Mouse (Mus musculus) forebrain, embryonic 10.5 days (tissue): ENCODE data around the gene Cast. TPM values are rescaled to one million over a fixed set of nuclear protein-coding genes. Genes with fewer than 3 reads are reported as not detected.

Source experiments
- DNase-seq: peaks from one replicate; pipeline ENCODE4 v3.0.0-alpha.2; 2017; ENCODE audit warnings: low spot score; ENCODE audit errors: extremely low spot score
- H3K27ac ChIP-seq: fragments of 300-500 bp; sonication (generic); 2 replicates; pipeline ENCODE4 v1.5.1; 2016; ENCODE audit warnings: mild to moderate bottlenecking
- H3K27me3 ChIP-seq: fragments of 300-500 bp; sonication (generic); 2 replicates; pipeline ENCODE4 v1.6.1; 2016; ENCODE audit warnings: mild to moderate bottlenecking; ENCODE audit not compliant: poor library complexity, severe bottlenecking
- H3K36me3 ChIP-seq: fragments of 300-500 bp; sonication (generic); replicated peaks from 2 replicates; pipeline ENCODE4 v1.6.1; 2016; ENCODE audit warnings: mild to moderate bottlenecking, moderate library complexity
- H3K4me1 ChIP-seq: fragments of 300-500 bp; sonication (generic); 2 replicates; pipeline ENCODE4 v1.6.1; 2016
- H3K4me3 ChIP-seq: fragments of 300-500 bp; sonication (generic); 2 replicates; pipeline ENCODE4 v1.5.1; 2016; ENCODE audit warnings: mild to moderate bottlenecking, moderate library complexity
- H3K9me3 ChIP-seq: fragments of 300-500 bp; sonication (generic); 2 replicates; pipeline ENCODE4 v1.6.1; 2016; ENCODE audit warnings: mild to moderate bottlenecking, moderate library complexity
- WGBS: fragments of 180-500 bp; shearing (Covaris S2); methylation state at CpG from one replicate; pipeline ENCODE4 v1.1.7; 2016; 5-methylcytosine and 5-hydroxymethylcytosine counted together
- polyA plus RNA-seq: library from polyadenylated mRNA; unstranded; fragments of >200 nt; fragmentation: Nextera tagmentation; extraction: Ambion mirVana; gene quantifications from 2 replicates; pipeline ENCODE4 v1.2.1, GENCODE M21; 2016

The Cast gene
- polyA plus RNA-seq: 14.1 and 17.1 TPM in 2 replicates

DNA sequence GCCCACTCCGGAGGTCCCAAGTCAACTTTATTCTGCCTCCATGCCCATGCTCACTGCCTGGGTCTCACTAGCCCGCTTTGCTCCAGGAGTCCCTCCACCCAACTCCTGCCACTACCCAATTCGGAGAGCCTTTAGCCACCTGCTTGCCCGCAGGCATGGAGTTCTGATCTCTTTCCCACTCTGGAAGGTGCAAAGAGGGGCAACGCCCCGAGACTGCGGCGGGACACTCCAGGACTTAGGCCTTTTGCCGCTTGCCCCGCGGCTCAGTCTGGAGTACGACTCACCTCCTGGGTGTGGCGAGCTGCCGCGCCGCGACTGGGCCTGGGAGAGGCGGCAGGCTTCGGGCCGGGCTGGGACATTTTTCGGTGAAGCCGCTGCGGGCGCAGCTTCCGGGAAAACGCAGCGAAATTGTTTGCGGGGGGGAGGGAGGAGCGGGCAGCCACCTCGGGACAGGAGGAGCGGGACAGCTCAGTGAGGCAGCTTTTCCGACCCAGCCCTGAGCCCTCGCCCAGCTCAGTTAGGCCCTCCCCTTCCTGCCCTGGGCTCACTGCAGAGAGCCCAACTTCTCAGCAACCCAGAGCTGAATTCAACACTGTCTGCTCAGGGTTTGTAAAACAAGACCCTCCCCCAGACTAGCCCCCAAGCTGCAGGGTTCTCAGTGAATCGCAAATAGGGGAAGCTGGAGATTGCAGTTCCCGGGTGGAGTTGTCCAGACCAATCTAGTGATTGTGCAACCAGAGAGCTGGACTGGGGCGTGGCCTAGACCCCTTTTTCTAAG is at the start of gene Cast:
TSS of gene Cast (minus strand) at position 659 of the 778 bp plus-strand sequence.
- H3K9me3 ChIP-seq: no peaks in the 10 kb centered on the region
- peaks cover 20% of the 10 kb centered on the region for H3K4me1 ChIP-seq
- H3K36me3 ChIP-seq: no peaks in the 10 kb centered on the region
- H3K4me3 ChIP-seq: peak within 1 kb of the TSS; percentile 75
- peak; percentile 64 for DNase-seq
- H3K27ac ChIP-seq: peak within 1 kb of the TSS; percentile 83
- 2% methylated on average over 36 of the region's 36 CpGs for WGBS
- peaks cover 19% of the 10 kb centered on the region for H3K27me3 ChIP-seq

DNA sequence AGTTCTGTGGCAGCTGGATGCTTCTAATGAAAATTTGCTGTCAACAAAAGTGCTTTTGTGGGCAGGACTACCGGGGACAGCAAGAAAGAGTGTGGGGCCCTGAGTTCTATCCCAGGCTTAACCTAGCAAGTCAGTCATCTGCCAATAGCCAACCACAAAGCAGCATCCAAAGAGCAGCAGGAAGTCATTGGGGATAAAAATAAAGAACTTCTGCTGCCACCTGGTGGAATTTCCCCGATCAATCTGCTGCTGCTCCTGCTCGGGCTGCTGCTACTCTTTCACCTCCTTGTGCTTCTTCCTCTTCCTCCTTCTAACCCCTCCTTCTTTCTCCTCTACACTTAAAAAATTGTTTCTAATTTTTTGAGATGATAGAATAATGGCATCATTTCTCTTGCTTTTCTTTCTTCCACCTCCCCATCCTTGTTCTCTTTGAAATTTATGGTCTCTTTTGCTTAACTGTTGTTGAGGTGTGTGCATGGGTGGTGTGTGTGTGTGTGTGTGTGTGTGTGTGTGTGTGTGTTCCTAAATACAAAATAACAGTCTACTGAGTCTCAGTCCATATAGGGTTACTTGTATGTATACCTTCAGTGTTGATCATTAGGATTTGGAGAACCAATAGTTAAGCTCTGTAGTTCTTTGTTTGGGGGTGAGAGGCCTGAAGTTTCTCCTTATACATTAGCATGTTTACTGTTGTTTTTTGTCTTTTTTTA is 45.9 kb upstream of the Cast start:
- DNase-seq: peak; percentile 36
- Histone ChIP-seq H3K4me3 (no peak overlapping the region), H3K36me3 (no peaks in the 10 kb centered on the region), H3K27me3 (no peaks in the 10 kb centered on the region), H3K4me1 (no peaks in the 10 kb centered on the region), H3K9me3 (no peaks in the 10 kb centered on the region), H3K27ac (no peak overlapping the region)
- WGBS: 11% methylated on average over 3 of the region's 3 CpGs

DNA sequence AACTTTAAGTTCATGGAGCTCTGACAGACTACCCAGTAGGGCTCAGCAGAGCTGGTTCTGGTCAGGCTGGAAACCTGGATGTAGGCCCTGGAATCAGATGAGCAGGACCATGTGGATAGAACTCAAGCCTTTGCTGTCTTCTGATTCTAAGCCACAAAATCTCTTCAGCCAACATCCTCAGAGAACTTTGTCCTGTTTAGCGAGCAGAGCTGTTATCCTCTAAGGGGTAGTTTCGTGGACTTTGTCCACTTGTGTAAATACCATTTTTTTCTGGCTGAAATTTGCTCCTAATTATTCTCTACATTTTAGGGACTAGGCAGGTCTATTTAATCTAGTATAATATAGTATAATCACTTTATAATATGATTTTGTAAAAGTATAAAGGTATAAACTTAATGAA is 42.2 kb upstream of the Cast start:
- no peak for DNase-seq
- no peak overlapping the region for H3K27ac ChIP-seq
- H3K27me3 ChIP-seq: no peaks in the 10 kb centered on the region
- H3K4me3 ChIP-seq: no peak overlapping the region
- 94% methylated on average over 2 of the region's 2 CpGs for WGBS
- no peaks in the 10 kb centered on the region for H3K9me3 ChIP-seq
- no peaks in the 10 kb centered on the region for H3K36me3 ChIP-seq
- H3K4me1 ChIP-seq: no peaks in the 10 kb centered on the region

DNA sequence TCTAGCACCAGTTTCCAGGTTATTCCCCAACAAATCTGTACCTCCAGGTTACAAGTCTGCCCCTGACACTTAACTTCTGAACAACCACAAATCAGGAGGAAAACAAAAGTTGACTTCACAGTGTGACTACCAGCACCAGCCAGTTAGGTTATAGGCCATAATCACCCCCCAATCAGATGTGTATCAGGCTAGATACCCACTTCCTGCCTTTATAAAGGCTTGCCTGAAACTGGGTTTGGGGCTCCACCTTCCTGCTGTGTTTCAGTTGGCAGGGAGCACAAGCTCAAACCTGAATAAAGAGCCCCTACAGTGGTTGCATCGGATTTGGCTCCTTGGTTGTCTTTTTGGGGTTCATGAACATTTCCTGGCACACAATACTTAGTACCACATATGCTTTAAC is 37.3 kb upstream of the Cast start:
- Histone ChIP-seq H3K4me3 (no peak overlapping the region), H3K36me3 (no peaks in the 10 kb centered on the region), H3K4me1 (no peaks in the 10 kb centered on the region), H3K27ac (no peak overlapping the region), H3K27me3 (no peaks in the 10 kb centered on the region), H3K9me3 (no peaks in the 10 kb centered on the region)
- WGBS: 76% methylated on average over 1 of the region's 1 CpGs
- no peak for DNase-seq

DNA sequence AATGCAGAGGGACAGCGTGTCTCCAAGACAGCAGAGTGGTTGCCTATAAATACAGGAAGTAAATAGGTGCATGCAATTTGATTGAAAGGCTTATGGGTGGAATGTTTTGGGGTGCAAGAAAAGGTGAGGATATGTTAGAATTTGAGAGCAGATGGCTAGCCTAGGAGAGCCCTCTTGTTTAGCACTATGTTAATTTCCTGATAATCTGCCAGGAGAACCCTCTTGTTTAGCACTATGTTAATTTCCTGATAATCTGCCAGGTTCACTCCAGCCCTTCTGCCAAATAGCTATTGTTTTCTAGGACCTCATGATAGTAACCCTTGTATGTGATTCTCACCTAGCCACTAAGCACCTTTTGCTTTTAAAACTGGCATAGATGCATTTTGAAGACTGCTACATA is 25.9 kb upstream of the Cast start:
- H3K9me3 ChIP-seq: no peaks in the 10 kb centered on the region
- DNase-seq: no peak
- 89% methylated on average over 1 of the region's 1 CpGs for WGBS
- H3K36me3 ChIP-seq: no peaks in the 10 kb centered on the region
- no peaks in the 10 kb centered on the region for H3K27me3 ChIP-seq
- H3K4me1 ChIP-seq: no peaks in the 10 kb centered on the region
- H3K4me3 ChIP-seq: no peak overlapping the region
- H3K27ac ChIP-seq: no peak overlapping the region

- no peak overlapping the region for H3K27ac ChIP-seq
- no peak overlapping the region for H3K4me3 ChIP-seq
- no peaks in the 10 kb centered on the region for H3K36me3 ChIP-seq
- no peak for DNase-seq
- H3K27me3 ChIP-seq: no peaks in the 10 kb centered on the region
- no peaks in the 10 kb centered on the region for H3K4me1 ChIP-seq
- 91% methylated on average over 3 of the region's 3 CpGs for WGBS
- no peaks in the 10 kb centered on the region for H3K9me3 ChIP-seq
Observed at GRCm38 (mm10) chr13:74822095-74822494, 13.5 kb upstream of the Cast start.

DNA sequence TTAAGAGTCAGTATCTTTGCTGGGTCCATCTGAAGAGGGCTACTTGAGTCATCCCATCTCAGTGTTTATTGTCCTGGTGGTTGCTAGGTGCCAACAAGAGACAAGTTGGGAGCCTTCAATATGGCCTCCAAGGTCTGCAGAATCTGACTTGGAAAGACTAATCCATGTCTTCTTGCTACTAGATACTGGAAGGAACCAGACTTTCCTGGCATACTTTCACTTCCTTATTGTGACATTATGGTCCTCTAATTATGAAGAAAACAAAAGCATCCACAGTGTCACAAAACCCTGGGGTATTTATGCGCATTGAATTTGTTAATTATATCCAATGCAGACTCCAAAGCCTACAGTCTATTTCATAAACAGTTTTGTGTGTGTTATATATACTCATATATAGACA is 7.1 kb upstream of the Cast start:
- 97% methylated on average over 1 of the region's 1 CpGs for WGBS
- Histone ChIP-seq H3K9me3 (no peaks in the 10 kb centered on the region), H3K36me3 (no peaks in the 10 kb centered on the region), H3K4me1 (no peaks in the 10 kb centered on the region), H3K27me3 (no peaks in the 10 kb centered on the region), H3K4me3 (no peak overlapping the region), H3K27ac (no peak overlapping the region)
- DNase-seq: no peak

- H3K27ac ChIP-seq: peak overlapping the region; percentile 83
- 1% methylated on average over 31 of the region's 31 CpGs for WGBS
- peak; percentile 58 for DNase-seq
Observed at GRCm38 (mm10) chr13:74807446-74808151, 1.0 kb downstream of the Cast start.

DNA sequence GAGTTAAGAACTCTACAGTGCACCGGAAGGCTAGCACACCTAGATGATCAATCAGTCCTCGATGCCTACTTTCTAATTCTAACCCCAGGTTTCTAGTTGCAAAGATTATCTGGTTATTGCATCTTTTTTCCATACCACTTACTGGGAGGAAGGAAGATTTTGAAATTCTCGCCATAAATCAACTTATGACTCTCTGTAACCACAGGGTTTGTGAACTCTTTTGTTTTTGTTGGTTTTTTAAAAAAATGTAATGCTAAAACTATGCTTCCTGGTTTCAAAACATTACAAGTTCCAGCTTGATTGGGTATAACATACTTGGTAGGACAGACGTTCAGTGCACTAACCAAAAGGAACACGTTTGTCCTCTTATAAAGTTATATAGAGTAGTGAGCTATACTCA is 1.7 kb downstream of the Cast start:
- Histone ChIP-seq H3K4me1 (peaks cover 20% of the 10 kb centered on the region), H3K36me3 (no peaks in the 10 kb centered on the region), H3K27me3 (peaks cover 19% of the 10 kb centered on the region), H3K27ac (no peak overlapping the region), H3K9me3 (no peaks in the 10 kb centered on the region), H3K4me3 (peak overlapping the region; percentile 75; the same call in 1 of the 2 replicates)
- WGBS: 60% methylated on average over 5 of the region's 5 CpGs
- no peak for DNase-seq

More at GRCm38 (mm10) chr13:74807446-74808151, 1.0 kb downstream of the Cast start:
- Histone ChIP-seq H3K4me1 (peaks cover 20% of the 10 kb centered on the region), H3K9me3 (no peaks in the 10 kb centered on the region), H3K4me3 (peak overlapping the region; percentile 75), H3K27me3 (peaks cover 19% of the 10 kb centered on the region), H3K36me3 (no peaks in the 10 kb centered on the region)

DNA sequence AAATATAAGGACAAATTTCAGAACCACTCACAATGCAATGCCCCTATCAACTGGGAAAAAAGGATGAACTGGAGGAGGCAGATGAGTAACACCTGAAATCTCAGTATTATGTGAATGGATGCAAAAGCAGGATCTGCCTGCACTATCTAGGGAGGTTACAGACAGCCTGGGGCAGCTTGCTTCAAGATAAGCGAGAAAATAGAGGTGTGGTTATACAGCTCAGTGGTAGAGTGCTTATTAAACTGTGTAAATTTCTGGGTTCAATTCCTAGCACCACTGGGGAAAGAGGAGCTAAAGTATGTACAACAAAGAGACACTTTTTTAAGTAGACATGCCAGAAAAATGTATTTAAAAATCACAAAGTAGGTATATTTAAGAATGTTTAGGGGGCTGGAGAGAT is 14.2 kb downstream of the Cast start:
- Histone ChIP-seq H3K27ac (no peak overlapping the region), H3K36me3 (no peaks in the 10 kb centered on the region), H3K27me3 (no peaks in the 10 kb centered on the region), H3K9me3 (no peaks in the 10 kb centered on the region), H3K4me1 (no peaks in the 10 kb centered on the region), H3K4me3 (no peak overlapping the region)
- no peak for DNase-seq
- 67% methylated on average over 1 of the region's 1 CpGs for WGBS

DNA sequence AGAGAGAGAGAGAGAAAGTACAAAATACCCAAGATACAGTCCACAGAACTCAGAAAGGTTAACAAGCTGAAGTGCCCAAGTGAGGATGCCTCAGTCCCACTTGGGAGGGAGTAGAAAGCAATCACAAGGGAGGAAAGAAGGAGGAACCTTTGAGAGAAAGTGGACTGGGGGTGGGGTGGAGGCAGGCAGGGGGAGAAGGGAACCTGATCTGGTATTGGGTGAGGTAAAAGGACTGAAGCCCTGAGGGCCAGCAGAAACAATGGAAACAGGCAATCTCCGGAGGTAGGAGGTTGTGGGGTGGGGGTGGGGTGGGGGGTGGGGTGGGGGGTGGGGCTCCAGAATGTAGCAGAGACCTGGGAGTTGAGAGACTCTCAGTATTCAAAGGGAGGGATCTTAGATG is 20.9 kb downstream of the Cast start:
- DNase-seq: no peak
- Histone ChIP-seq H3K36me3 (no peaks in the 10 kb centered on the region), H3K4me1 (peaks cover 8% of the 10 kb centered on the region), H3K27ac (no peak overlapping the region), H3K27me3 (no peaks in the 10 kb centered on the region), H3K9me3 (no peaks in the 10 kb centered on the region), H3K4me3 (no peak overlapping the region)
- 0% methylated on average over 1 of the region's 1 CpGs for WGBS

DNA sequence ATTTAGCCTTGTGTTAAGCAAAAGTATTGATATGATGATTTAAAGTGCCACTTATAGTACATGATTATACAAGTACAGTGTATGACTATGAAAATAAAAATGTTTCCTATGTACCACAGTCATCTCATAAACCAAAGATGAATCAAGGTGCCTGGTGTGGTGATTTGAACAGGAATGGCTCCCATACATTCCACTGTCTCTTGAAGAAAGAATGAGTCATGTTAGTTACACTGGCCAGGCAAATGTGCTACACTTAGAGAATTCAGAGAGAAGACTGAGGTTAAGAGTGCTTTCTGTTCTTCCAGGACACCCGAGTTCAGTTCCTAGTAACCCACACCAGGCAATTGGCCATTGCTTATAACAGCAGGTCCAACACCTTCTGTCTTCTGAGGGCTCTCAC is 36.5 kb downstream of the Cast start:
- DNase-seq: no peak
- Histone ChIP-seq H3K27ac (no peak overlapping the region), H3K27me3 (no peaks in the 10 kb centered on the region), H3K9me3 (no peaks in the 10 kb centered on the region), H3K36me3 (no peaks in the 10 kb centered on the region), H3K4me3 (no peak overlapping the region), H3K4me1 (peaks cover 8% of the 10 kb centered on the region)
- WGBS: 71% methylated on average over 1 of the region's 1 CpGs

DNA sequence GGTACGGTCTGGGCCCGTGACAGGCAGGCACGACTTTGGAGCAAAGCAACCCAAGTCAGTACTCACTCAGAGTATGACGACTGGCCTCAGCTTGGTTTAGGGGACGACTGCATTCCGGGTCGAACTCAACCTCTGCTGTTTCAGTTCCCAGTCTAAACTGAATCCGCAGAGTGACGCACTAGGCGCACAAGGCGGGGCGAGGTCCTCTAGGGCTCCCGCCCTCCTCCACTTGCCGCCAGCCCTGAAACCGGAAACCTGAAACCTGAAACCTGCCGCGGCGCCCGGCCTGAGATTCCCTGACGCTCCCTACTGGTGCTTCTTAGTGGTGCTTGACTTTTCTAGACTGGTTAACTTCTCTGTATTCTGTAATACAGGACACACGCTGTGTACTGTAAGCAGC is 38.1 kb downstream of the Cast start:
- peak overlapping the region; percentile 57 for H3K4me3 ChIP-seq
- peak overlapping the region; percentile 82 for H3K27ac ChIP-seq
- no peaks in the 10 kb centered on the region for H3K9me3 ChIP-seq
- H3K36me3 ChIP-seq: no peaks in the 10 kb centered on the region
- peaks cover 8% of the 10 kb centered on the region for H3K4me1 ChIP-seq
- peak; percentile 92 for DNase-seq
- WGBS: 1% methylated on average over 21 of the region's 21 CpGs
- H3K27me3 ChIP-seq: no peaks in the 10 kb centered on the region
